Mouse (Mus musculus) cerebellum, postnatal 14 days (tissue): ENCODE measurements at regions not wholly inside any gene's neighbourhood (a gene's known extent, or its start where the extent isn't known, plus 50 kb on each side); places are given as distances from the start of the nearest gene placed in this dataset.

Experiments used
- DNase-seq, 2 experiments: peaks; one replicate each; pipeline ENCODE4 v3.0.0; 2021; ENCODE audit warnings: mixed read lengths in 2 of 2

- DNase-seq, result no peak
Observed at GRCm38 (mm10) chr15:29026219-29026618, 822.7 kb downstream of the Dnah5 start.

DNA sequence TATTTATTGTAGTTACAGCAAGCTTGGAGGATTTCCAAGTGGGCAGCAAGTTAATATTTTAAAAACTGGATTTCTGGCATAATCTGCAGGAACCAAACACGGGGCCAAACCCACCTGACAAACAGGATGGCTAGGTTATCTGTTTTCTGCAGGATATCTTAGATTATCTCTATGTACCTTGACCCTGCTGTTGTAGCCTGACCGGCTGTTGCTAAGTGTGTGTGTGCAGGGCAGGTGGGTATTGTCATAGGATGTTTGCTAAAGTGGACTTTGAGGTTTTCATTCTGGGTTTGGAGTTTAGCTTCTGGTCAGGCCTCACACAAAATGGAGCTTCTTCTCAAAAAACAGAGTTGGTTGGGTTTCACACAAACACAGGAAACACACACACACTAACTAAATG lies 835.4 kb downstream of the Dnah5 start:
- no peak for DNase-seq

- no peak for DNase-seq
Observed at GRCm38 (mm10) chr15:29051166-29051565, 847.6 kb downstream of the Dnah5 start.

- DNase-seq, result peak; percentile 84 to 93
Observed at GRCm38 (mm10) chr15:29051787-29052186, 848.2 kb downstream of the Dnah5 start.

- DNase-seq, result no peak
Observed at GRCm38 (mm10) chr15:29061016-29061415, 857.5 kb downstream of the Dnah5 start.

DNA sequence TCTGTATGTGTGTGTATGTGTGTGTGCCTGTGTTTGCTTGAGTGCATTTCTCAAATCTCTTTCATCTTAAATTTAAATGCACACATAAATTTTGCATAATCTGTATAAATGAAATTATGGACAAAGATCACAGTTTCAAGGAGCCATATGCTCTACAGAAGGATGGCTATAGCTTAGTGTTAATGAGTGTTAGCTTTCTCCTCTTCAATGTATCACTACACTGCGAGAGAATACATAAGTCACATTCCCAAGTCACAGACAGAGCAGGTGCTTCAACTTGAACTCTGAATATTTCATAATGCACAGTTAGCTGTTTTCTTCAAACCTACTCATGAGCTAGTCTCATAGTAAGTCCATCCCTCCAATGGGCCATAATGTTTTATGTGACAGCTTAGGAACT lies 865.5 kb downstream of the Dnah5 start:
- DNase-seq, result no peak

GRCm38 (mm10) chr15:29077748-29078147 lies 874.2 kb downstream of the Dnah5 start:
- DNase-seq, result no peak

GRCm38 (mm10) chr15:29104541-29104940 lies 901.0 kb downstream of the Dnah5 start:
- peak; percentile 6 to 36 for DNase-seq

GRCm38 (mm10) chr15:29146631-29147030 lies 943.1 kb downstream of the Dnah5 start:
- DNase-seq, result no peak
